ENCODE assay signal across 13 mouse cellular contexts in the genomic region with DNA sequence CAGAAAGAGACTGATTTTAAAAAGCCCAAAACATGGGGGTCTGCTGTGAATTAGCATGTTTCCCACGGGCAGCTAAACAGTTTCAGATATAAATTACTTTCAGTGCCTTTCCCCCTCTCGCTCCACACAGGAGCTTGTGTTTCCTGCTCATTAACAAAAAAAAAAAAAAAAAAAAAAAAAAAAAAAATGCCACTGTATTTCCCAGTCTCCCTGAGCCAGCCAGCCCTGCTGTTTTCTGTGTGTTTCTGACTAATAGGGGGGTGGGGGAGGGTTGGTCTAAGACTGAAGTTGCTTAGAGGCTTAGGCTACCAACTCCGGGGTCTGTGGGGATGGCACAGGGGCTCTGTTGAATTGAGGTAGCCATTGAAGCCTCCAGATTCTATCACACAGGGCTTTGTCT.
DNase-seq lines count a peak whose midpoint lies in the region; ATAC-seq lines count a peak whose summit lies in the region.
"Had no signal": no experiment of that assay in that cellular context is flagged by ENCODE, and none has a peak within 500 bp of the region (broad histone marks: within the 10 kb centered on the region; RNA-seq: fewer than 3 reads in every experiment).

No protein-coding gene starts in this region.

- peaks cover 16% of the 10 kb centered on the region for H3K4me1 ChIP-seq in lung, embryonic 15.5 days
- H3K4me1 ChIP-seq in embryonic facial prominence, embryonic 10.5 days: peaks cover 35% of the 10 kb centered on the region
- peaks cover 16% of the 10 kb centered on the region for H3K4me1 ChIP-seq in forebrain, embryonic 14.5 days (ENCODE audit: control insufficient read depth, insufficient read depth, low read length)
- H3K4me1 ChIP-seq in neural tube, embryonic 15.5 days: peaks cover 16% of the 10 kb centered on the region; the same call in 1 of the 2 replicates
- H3K4me1 ChIP-seq in heart, embryonic 11.5 days (ENCODE audit: control insufficient read depth, insufficient read depth, low read length): no peaks in the 10 kb centered on the region
- H3K4me1 ChIP-seq: liver, embryonic 13.5 days had no signal

- WGBS in lung, embryonic 15.5 days: 23% methylated on average over 3 of the region's 3 CpGs
- 19% methylated on average over 3 of the region's 3 CpGs for WGBS in embryonic facial prominence, embryonic 10.5 days
- WGBS in forebrain, embryonic 14.5 days: 4% methylated on average over 3 of the region's 3 CpGs
- 5% methylated on average over 3 of the region's 3 CpGs for WGBS in neural tube, embryonic 15.5 days
- 31% methylated on average over 3 of the region's 3 CpGs for WGBS in heart, embryonic 11.5 days (ENCODE audit: insufficient replicate concordance)

- no peaks in the 10 kb centered on the region; the same call in 1 of the 2 replicates for H3K9me3 ChIP-seq in lung, embryonic 15.5 days
- H3K9me3 ChIP-seq in embryonic facial prominence, embryonic 10.5 days: no peaks in the 10 kb centered on the region
- no peaks in the 10 kb centered on the region for H3K9me3 ChIP-seq in forebrain, embryonic 14.5 days (replicated peaks; ENCODE audit: control insufficient read depth, low read length)
- H3K9me3 ChIP-seq in neural tube, embryonic 15.5 days (replicated peaks): no peaks in the 10 kb centered on the region
- H3K9me3 ChIP-seq in heart, embryonic 11.5 days (replicated peaks; ENCODE audit: control insufficient read depth, low read length): no peaks in the 10 kb centered on the region
- H3K9me3 ChIP-seq: liver, embryonic 13.5 days had no signal

- H3K27me3 ChIP-seq in lung, embryonic 15.5 days: no peaks in the 10 kb centered on the region; the same call in 1 of the 2 replicates
- H3K27me3 ChIP-seq in embryonic facial prominence, embryonic 10.5 days (replicated peaks; ENCODE audit: low read depth, poor library complexity, severe bottlenecking): no peaks in the 10 kb centered on the region; the same call in 1 of the 2 replicates
- H3K27me3 ChIP-seq in forebrain, embryonic 14.5 days (replicated peaks; ENCODE audit: control insufficient read depth, insufficient read depth, low read length): no peaks in the 10 kb centered on the region
- no peaks in the 10 kb centered on the region for H3K27me3 ChIP-seq in neural tube, embryonic 15.5 days (replicated peaks)
- no peaks in the 10 kb centered on the region for H3K27me3 ChIP-seq in heart, embryonic 11.5 days (ENCODE audit: control insufficient read depth, insufficient read depth, low read length)
- H3K27me3 ChIP-seq: CH12.LX; liver, embryonic 13.5 days had no signal

- peak overlapping the region; percentile 52; the same call in 1 of the 2 replicates for H3K27ac ChIP-seq in lung, embryonic 15.5 days
- H3K27ac ChIP-seq in embryonic facial prominence, embryonic 10.5 days (replicated peaks): peak overlapping the region; percentile 79
- peak overlapping the region; percentile 46; the same call in 1 of the 2 replicates for H3K27ac ChIP-seq in forebrain, embryonic 14.5 days (ENCODE audit: low read depth, low read length)
- no peak overlapping the region; the same call in 1 of the 2 replicates for H3K27ac ChIP-seq in neural tube, embryonic 15.5 days (replicated peaks)
- H3K27ac ChIP-seq in heart, embryonic 11.5 days (ENCODE audit: low read depth, low read length): no peak overlapping the region
- H3K27ac ChIP-seq: heart, embryonic 13.5 days; liver, embryonic 13.5 days; macrophage had no signal

- no peak overlapping the region for H3K4me3 ChIP-seq in lung, embryonic 15.5 days
- no peak overlapping the region for H3K4me3 ChIP-seq in embryonic facial prominence, embryonic 10.5 days
- H3K4me3 ChIP-seq in forebrain, embryonic 14.5 days (ENCODE audit: low read depth, low read length): no peak overlapping the region
- H3K4me3 ChIP-seq in neural tube, embryonic 15.5 days (replicated peaks): no peak overlapping the region
- no peak overlapping the region for H3K4me3 ChIP-seq in heart, embryonic 11.5 days (ENCODE audit: low read depth, low read length)
- H3K4me3 ChIP-seq: heart, embryonic 13.5 days; liver, embryonic 13.5 days had no signal

- no peak overlapping the region for H3K4me2 ChIP-seq in lung, embryonic 15.5 days
- no peak overlapping the region for H3K4me2 ChIP-seq in forebrain, embryonic 14.5 days (ENCODE audit: low read length)
- H3K4me2 ChIP-seq in neural tube, embryonic 15.5 days: no peak overlapping the region
- H3K4me2 ChIP-seq in heart, embryonic 11.5 days: no peak overlapping the region
- H3K4me2 ChIP-seq: heart, embryonic 13.5 days; liver, embryonic 13.5 days had no signal

- no peaks in the 10 kb centered on the region for H3K36me3 ChIP-seq in lung, embryonic 15.5 days
- no peaks in the 10 kb centered on the region for H3K36me3 ChIP-seq in embryonic facial prominence, embryonic 10.5 days (replicated peaks)
- H3K36me3 ChIP-seq in forebrain, embryonic 14.5 days (ENCODE audit: control insufficient read depth, insufficient read depth, low read length): no peaks in the 10 kb centered on the region
- no peaks in the 10 kb centered on the region for H3K36me3 ChIP-seq in neural tube, embryonic 15.5 days
- no peaks in the 10 kb centered on the region for H3K36me3 ChIP-seq in heart, embryonic 11.5 days (ENCODE audit: control insufficient read depth, insufficient read depth, low read length)
- H3K36me3 ChIP-seq: heart, embryonic 13.5 days; liver, embryonic 13.5 days had no signal

- no peak for DNase-seq in lung, postnatal 10 days
- DNase-seq in embryonic facial prominence, embryonic 10.5 days (ENCODE audit: low spot score): peak; percentile 41
- DNase-seq in forebrain, embryonic 14.5 days (ENCODE audit: low spot score): peak; percentile 82
- no peak for DNase-seq in adrenal gland, adult (ENCODE audit: inconsistent age in 2 of 2, low spot score in 1 of 2)
- DNase-seq: adrenal gland, postnatal 36 days; liver, embryonic 13.5 days had no signal

- ATAC-seq in lung, embryonic 15.5 days (ENCODE audit: borderline replicate concordance, extremely low read depth, low FRiP score, low TSS enrichment): no peak; the same call in 1 of the 2 replicates
- ATAC-seq in forebrain, embryonic 14.5 days: peak; percentile 80
- ATAC-seq in neural tube, embryonic 15.5 days (ENCODE audit: low FRiP score): peak; percentile 66; the same call in 1 of the 2 replicates
- no peak for ATAC-seq in heart, embryonic 11.5 days (replicated peaks; ENCODE audit: insufficient number of reproducible peaks, low FRiP score, low TSS enrichment)
- ATAC-seq in megakaryocyte progenitor cell, adult 5-6 weeks (replicated peaks; ENCODE audit: poor library complexity): no peak

- H3K9ac ChIP-seq in lung, embryonic 15.5 days: no peak overlapping the region
- peak overlapping the region; percentile 26; the same call in 1 of the 2 replicates for H3K9ac ChIP-seq in forebrain, embryonic 14.5 days (ENCODE audit: low read length)
- H3K9ac ChIP-seq in neural tube, embryonic 15.5 days (replicated peaks): no peak overlapping the region
- no peak overlapping the region for H3K9ac ChIP-seq in heart, embryonic 11.5 days (ENCODE audit: low read depth, low read length)
- H3K9ac ChIP-seq: heart, embryonic 13.5 days; liver, embryonic 13.5 days had no signal

Comparison
In these comparisons a context has a peak if more than half of its experiments do, and no peak if none do; other contexts are left out.
1. ATAC-seq: peak in forebrain, embryonic 14.5 days (single experiment) and neural tube, embryonic 15.5 days (single experiment); none in lung, embryonic 15.5 days (single experiment), heart, embryonic 11.5 days (single experiment) and megakaryocyte progenitor cell, adult 5-6 weeks (single experiment).
2. H3K27ac ChIP-seq: peak in lung, embryonic 15.5 days (single experiment), embryonic facial prominence, embryonic 10.5 days (single experiment) and forebrain, embryonic 14.5 days (single experiment); none in neural tube, embryonic 15.5 days (single experiment) and heart, embryonic 11.5 days (single experiment).
3. DNase-seq: peak in embryonic facial prominence, embryonic 10.5 days (single experiment) and forebrain, embryonic 14.5 days (single experiment); none in lung, postnatal 10 days (single experiment) and adrenal gland, adult (0 of 2).